Comparison of ENCODE assay signal across 12 mouse cellular contexts in the genomic region with DNA sequence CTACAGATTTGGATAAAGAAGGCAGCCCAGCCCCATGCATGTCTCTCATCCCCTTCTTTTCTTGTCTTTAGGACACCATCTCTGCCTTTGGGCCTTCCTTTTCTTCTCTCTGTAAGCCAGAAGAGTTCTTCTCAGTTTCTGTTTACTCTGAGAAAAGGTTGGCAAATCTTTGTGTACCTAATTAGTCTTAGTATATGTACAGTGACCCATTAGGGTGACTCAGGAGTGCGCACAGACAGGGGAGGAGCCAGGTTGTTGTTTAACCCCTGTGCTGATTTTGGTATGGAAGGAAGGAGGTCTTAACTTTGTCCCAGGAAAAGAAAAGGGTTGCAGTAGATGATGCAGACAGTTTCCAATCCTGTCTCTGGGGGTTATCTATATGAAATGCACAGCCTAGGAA.
"Had no signal": no experiment of that assay in that cellular context is flagged by ENCODE, and none has a peak within 500 bp of the region (broad histone marks: within the 10 kb centered on the region; RNA-seq: fewer than 3 reads in every experiment).

No protein-coding gene starts in this region.

- ATAC-seq: intestine, embryonic 16.5 days; liver, embryonic 12.5 days; midbrain, embryonic 13.5 days had no signal

- H3K36me3 ChIP-seq: limb, embryonic 15.5 days; liver, embryonic 12.5 days; midbrain, embryonic 13.5 days had no signal

- H3K4me2 ChIP-seq: limb, embryonic 15.5 days; liver, embryonic 12.5 days; lung, embryonic 14.5 days; midbrain, embryonic 13.5 days had no signal

- H3K4me1 ChIP-seq: megakaryocyte, embryonic 14.5 days had no signal

- H3K9ac ChIP-seq: limb, embryonic 15.5 days; liver, embryonic 12.5 days; lung, embryonic 14.5 days; midbrain, embryonic 13.5 days had no signal

- H3K27ac ChIP-seq: liver, embryonic 12.5 days; macrophage; midbrain, embryonic 13.5 days had no signal

- H3K27me3 ChIP-seq: limb, embryonic 15.5 days; liver, embryonic 12.5 days had no signal

- DNase-seq: kidney, adult 9 months; kidney, postnatal 14 days; lung, embryonic 14.5 days; lung, postnatal 10 days; right cerebral cortex, postnatal 25 days; thymus, postnatal 4 days had no signal

- H3K4me3 ChIP-seq: limb, embryonic 15.5 days; liver, embryonic 12.5 days; megakaryocyte, embryonic 14.5 days; midbrain, embryonic 13.5 days had no signal

- H3K9me3 ChIP-seq: limb, embryonic 15.5 days; liver, embryonic 12.5 days; midbrain, embryonic 13.5 days had no signal
